Mouse (Mus musculus): ENCODE results near the gene Nr1h2.
A peak's percentile ranks its signal among the peaks of the same experiment; 100 is the strongest.

DNA sequence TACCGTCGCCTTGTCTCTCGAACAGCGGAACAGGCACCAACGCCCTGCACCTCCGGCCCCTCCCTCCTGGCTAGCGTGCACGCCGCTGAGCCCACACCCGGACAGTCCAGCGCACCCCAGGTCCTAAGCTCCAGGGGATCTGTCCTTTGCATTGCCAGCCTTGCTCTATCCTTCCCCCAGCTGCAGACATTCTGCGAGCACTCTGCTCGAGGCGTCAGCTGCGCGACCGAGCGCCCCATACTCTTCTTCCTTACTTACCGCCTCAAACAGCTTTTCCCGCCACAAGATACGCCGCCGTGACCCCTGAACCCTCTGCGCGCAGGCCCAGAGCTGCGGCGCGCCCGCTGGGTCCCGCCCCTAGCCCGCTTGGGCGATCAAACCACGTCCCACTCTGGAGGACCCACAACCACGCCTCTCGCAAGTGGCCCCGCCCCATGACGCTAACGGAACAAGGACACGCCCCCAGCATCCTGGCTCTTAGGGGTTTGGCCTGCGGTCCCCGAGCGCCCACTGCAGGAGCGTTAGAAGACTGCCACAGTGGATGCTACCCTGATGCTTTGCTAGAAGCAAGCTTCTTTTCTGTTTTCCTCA, 5.2 kb downstream of the Nr1h2 start, which contains the start of gene Pold1:
- TF ChIP-seq POLR2A (IDR thresholded peaks at IDR 0.05; ENCODE audit: insufficient read depth, low read depth, low read length) (0 out of 2 replicates have a peak, but pooled peaks have one; percentile 16), CTCF (IDR thresholded peaks at IDR 0.05; ENCODE audit: insufficient read depth, low read depth, low read length) (peak; percentile 87)

Data from olfactory bulb, adult 2 months (tissue).